Mouse (Mus musculus): ENCODE results near the gene Olfm2. TPM values are rescaled to one million over a fixed set of nuclear protein-coding genes. Genes with fewer than 3 reads are reported as not detected.

The Olfm2 gene
- total RNA-seq (2021), result 1 to 10 TPM in 1 of 2 experiments, under 1 TPM in 1; 0.50 to 1.2 TPM

GRCm38 (mm10) chr9:20746017-20746660, at the start of gene Olfm2:
TSS of gene Olfm2 (minus strand) at chr9:20746349.
- intact Hi-C loops (cut with DNase I), result no loop called here

GRCm38 (mm10) chr9:20794108-20794806, 48.1 kb upstream of the Olfm2 start:
- intact Hi-C loops (cut with DNase I), result no loop called here
- peak; percentile 68 to 69 for DNase-seq

More at GRCm38 (mm10) chr9:20746017-20746660, at the start of gene Olfm2:
- DNase-seq, result no peak

- intact Hi-C loops (cut with DNase I), result no loop called here
- DNase-seq, result no peak
These were observed 44.2 kb upstream of the Olfm2 start for GRCm38 (mm10) chr9:20790345-20790744.

- intact Hi-C loops (cut with DNase I), result no loop called here
- no peak for DNase-seq
These were observed 43.5 kb upstream of the Olfm2 start for GRCm38 (mm10) chr9:20789651-20790050.

GRCm38 (mm10) chr9:20787992-20788391, 41.8 kb upstream of the Olfm2 start:
- no peak for DNase-seq
- intact Hi-C loops (cut with DNase I), result no loop called here

- intact Hi-C loops (cut with DNase I), result no loop called here
- no peak for DNase-seq
These were observed 38.9 kb upstream of the Olfm2 start for GRCm38 (mm10) chr9:20785055-20785454.

- DNase-seq, result no peak
- intact Hi-C loops (cut with DNase I), result no loop called here
These were observed 35.1 kb upstream of the Olfm2 start for GRCm38 (mm10) chr9:20781286-20781685.

GRCm38 (mm10) chr9:20765274-20765673, 19.1 kb upstream of the Olfm2 start:
- no peak for DNase-seq
- intact Hi-C loops (cut with DNase I), result no loop called here

GRCm38 (mm10) chr9:20763099-20763498, 16.9 kb upstream of the Olfm2 start:
- intact Hi-C loops (cut with DNase I), result no loop called here
- DNase-seq, result peak; percentile 38 to 44

- intact Hi-C loops (cut with DNase I), result no loop called here
- DNase-seq, result no peak
These were observed 16.2 kb upstream of the Olfm2 start for GRCm38 (mm10) chr9:20762197-20762961.

GRCm38 (mm10) chr9:20761388-20761787, 15.2 kb upstream of the Olfm2 start:
- intact Hi-C loops (cut with DNase I), result no loop called here
- DNase-seq, result no peak

- intact Hi-C loops (cut with DNase I), result no loop called here
- DNase-seq, result peak; percentile 82 to 87
These were observed 14.7 kb upstream of the Olfm2 start for GRCm38 (mm10) chr9:20760813-20761212.

GRCm38 (mm10) chr9:20758896-20759295, 12.7 kb upstream of the Olfm2 start:
- no peak for DNase-seq
- intact Hi-C loops (cut with DNase I), result loop anchor here (5.0 kb wide), 1 partner anchor 43 kb away; no protein-coding TSS in a partner anchor

GRCm38 (mm10) chr9:20758243-20758642, 12.1 kb upstream of the Olfm2 start:
- DNase-seq, result no peak
- intact Hi-C loops (cut with DNase I), result loop anchor here (5.0 kb wide), 1 partner anchor 44 kb away; no protein-coding TSS in a partner anchor

- intact Hi-C loops (cut with DNase I), result loop anchor here (5.0 kb wide), 1 partner anchor 45 kb away; no protein-coding TSS in a partner anchor
- DNase-seq, result peak; percentile 64 to 75
These were observed 11.2 kb upstream of the Olfm2 start for GRCm38 (mm10) chr9:20757087-20757955.

GRCm38 (mm10) chr9:20756081-20756700, 10.0 kb upstream of the Olfm2 start:
- DNase-seq, result no peak
- intact Hi-C loops (cut with DNase I), result loop anchor here (5.0 kb wide), 1 partner anchor 46 kb away; no protein-coding TSS in a partner anchor

GRCm38 (mm10) chr9:20754335-20754734, 8.2 kb upstream of the Olfm2 start:
- DNase-seq, result no peak
- intact Hi-C loops (cut with DNase I), result no loop called here

GRCm38 (mm10) chr9:20751477-20752029, 5.4 kb upstream of the Olfm2 start:
- no peak for DNase-seq
- intact Hi-C loops (cut with DNase I), result no loop called here

GRCm38 (mm10) chr9:20749213-20749612, 3.1 kb upstream of the Olfm2 start:
- intact Hi-C loops (cut with DNase I), result no loop called here
- no peak for DNase-seq
